Mouse (Mus musculus): ENCODE measurements around the gene Pip4k2a.
"Not testable (repeated sequence)": the region's sequence is repeated elsewhere in the genome, so short reads cannot be mapped to it uniquely, and the experiment has no call there.

DNA sequence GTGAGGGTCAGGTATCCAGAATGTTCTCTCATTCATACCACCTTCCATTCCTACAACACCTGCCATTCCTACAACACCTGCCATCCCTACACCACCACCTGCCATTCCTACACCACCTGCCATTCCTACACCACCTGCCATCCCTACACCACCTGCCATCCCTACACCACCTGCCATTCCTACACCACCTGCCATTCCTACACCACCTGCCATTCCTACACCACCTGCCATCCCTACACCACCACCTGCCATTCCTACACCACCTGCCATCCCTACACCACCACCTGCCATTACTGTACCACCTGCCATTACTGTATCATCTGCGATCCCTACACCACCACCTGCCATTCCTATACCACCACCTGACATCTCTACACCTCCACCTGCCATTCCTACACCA, 104.6 kb downstream of the Pip4k2a start:
- not testable (repeated sequence) for TF ChIP-seq CTCF (IDR thresholded peaks at IDR 0.05; ENCODE audit: low read depth, low read length); GATA1 (IDR thresholded peaks at IDR 0.05; ENCODE audit: borderline replicate concordance, low read length); POLR2AphosphoS5 (IDR thresholded peaks at IDR 0.05; ENCODE audit: insufficient replicate concordance, low read depth, low read length)

Data from G1E (cell line).